Mouse (Mus musculus) fibroblast of lung, adult 2 months (primary cell): ENCODE data around the gene Pabpn1.

ENCODE experiments used
- DNase-seq: peaks from one replicate; pipeline ENCODE4 v3.0.0-alpha.2; 2011; ENCODE audit warnings: low read depth

Pabpn1 gene

GRCm38 (mm10) chr14:54892200-54892599 lies at the start of gene Pabpn1:
Pabpn1 (plus strand) TSS chr14:54892500.
- DNase-seq = no peak

GRCm38 (mm10) chr14:54843461-54843860 lies 48.8 kb upstream of the Pabpn1 start:
- DNase-seq = no peak

GRCm38 (mm10) chr14:54855726-54856125 lies 36.6 kb upstream of the Pabpn1 start:
- DNase-seq = no peak

- no peak for DNase-seq
Observed at GRCm38 (mm10) chr14:54856703-54857102, 35.6 kb upstream of the Pabpn1 start.

- no peak for DNase-seq
Observed at GRCm38 (mm10) chr14:54857891-54858290, 34.4 kb upstream of the Pabpn1 start.

GRCm38 (mm10) chr14:54860511-54860910 lies 31.8 kb upstream of the Pabpn1 start:
- no peak for DNase-seq

GRCm38 (mm10) chr14:54863501-54864312 lies 28.6 kb upstream of the Pabpn1 start:
- DNase-seq = peak; percentile 76

- no peak for DNase-seq
Observed at GRCm38 (mm10) chr14:54864313-54865036, 27.8 kb upstream of the Pabpn1 start.

GRCm38 (mm10) chr14:54865626-54866025 lies 26.7 kb upstream of the Pabpn1 start:
- DNase-seq = no peak

- no peak for DNase-seq
Observed at GRCm38 (mm10) chr14:54866268-54866667, 26.0 kb upstream of the Pabpn1 start.

- DNase-seq = no peak
Observed at GRCm38 (mm10) chr14:54866936-54867335, 25.4 kb upstream of the Pabpn1 start.

- no peak for DNase-seq
Observed at GRCm38 (mm10) chr14:54868026-54868425, 24.3 kb upstream of the Pabpn1 start.

- no peak for DNase-seq
Observed at GRCm38 (mm10) chr14:54870861-54871260, 21.4 kb upstream of the Pabpn1 start, which contains the start of gene Homez. Homez (minus strand) TSS chr14:54870961.

- no peak for DNase-seq
Observed at GRCm38 (mm10) chr14:54874165-54874564, 18.1 kb upstream of the Pabpn1 start.

- no peak for DNase-seq
Observed at GRCm38 (mm10) chr14:54875844-54876538, 16.3 kb upstream of the Pabpn1 start.

- DNase-seq = peak; percentile 56
Observed at GRCm38 (mm10) chr14:54876539-54877047, 15.7 kb upstream of the Pabpn1 start.

GRCm38 (mm10) chr14:54877048-54877715 lies 15.1 kb upstream of the Pabpn1 start, which contains the start of gene Ppp1r3e:
Ppp1r3e (minus strand) TSS chr14:54877550.
- DNase-seq = no peak

- DNase-seq = peak; percentile 70
Observed at GRCm38 (mm10) chr14:54883154-54884021, 8.9 kb upstream of the Pabpn1 start, which contains the start of the genes Bcl2l2 and Gm20521. Bcl2l2 (plus strand) TSS chr14:54883377. Gm20521 (plus strand) TSS chr14:54883441.

- no peak for DNase-seq
Observed at GRCm38 (mm10) chr14:54884022-54884712, 8.1 kb upstream of the Pabpn1 start.

GRCm38 (mm10) chr14:54885309-54885708 lies 7.0 kb upstream of the Pabpn1 start:
- DNase-seq = no peak
